Mouse (Mus musculus): ENCODE data around the gene Tnfsfm13. TPM values are rescaled to one million over a fixed set of nuclear protein-coding genes. Genes with fewer than 3 reads are reported as not detected.
"Not testable (repeated sequence)": the region's sequence is repeated elsewhere in the genome, so short reads cannot be mapped to it uniquely, and the experiment has no call there.

Tnfsfm13 gene
- polyA plus RNA-seq (2014; fragmentation: Nextera tagmentation; extraction: Ambion mirVana): 4.6 and 4.9 TPM in 2 replicates

- Histone ChIP-seq H3K4me3 (ENCODE audit: low read length) (peak within 1 kb of the TSS; percentile 62), H3K4me1 (ENCODE audit: control insufficient read depth, insufficient read depth, low read length) (peaks cover 14% of the 10 kb centered on the region; the same call in 1 of the 2 replicates), H3K36me3 (ENCODE audit: control insufficient read depth, insufficient read depth, low read length) (no peaks in the 10 kb centered on the region), H3K27ac (ENCODE audit: low read depth, low read length) (peak within 1 kb of the TSS; percentile 78), H3K27me3 (ENCODE audit: control insufficient read depth, insufficient read depth, low read length) (no peaks in the 10 kb centered on the region), H3K4me2 (replicated peaks; ENCODE audit: low read depth, low read length) (peak within 1 kb of the TSS; percentile 93), H3K9ac (ENCODE audit: low read depth, low read length) (peak within 1 kb of the TSS; percentile 83), H3K9me3 (ENCODE audit: control insufficient read depth, low read length) (0 out of 2 replicates have a peak, but pooled peaks cover 3% of the 10 kb centered on the region)
- 2% methylated on average over 41 of the region's 41 CpGs for WGBS
- ATAC-seq (ENCODE audit: low FRiP score, low TSS enrichment): peak; percentile 88
Observed at GRCm38 (mm10) chr11:69695361-69696181, at the start of gene Tnfsfm13, which contains the start of gene Tnfsf12. TSS of gene Tnfsfm13 (minus strand) at chr11:69696098. TSS of gene Tnfsf12 (minus strand) at chr11:69695849.

- H3K36me3 ChIP-seq (ENCODE audit: control insufficient read depth, insufficient read depth, low read length): peaks cover 33% of the 10 kb centered on the region
- ATAC-seq (ENCODE audit: low FRiP score, low TSS enrichment); H3K9me3 ChIP-seq (ENCODE audit: control insufficient read depth, low read length); H3K4me2 ChIP-seq (replicated peaks; ENCODE audit: low read depth, low read length); H3K27me3 ChIP-seq (ENCODE audit: control insufficient read depth, insufficient read depth, low read length); H3K4me3 ChIP-seq (ENCODE audit: low read length); H3K9ac ChIP-seq (ENCODE audit: low read depth, low read length); H3K27ac ChIP-seq (ENCODE audit: low read depth, low read length); H3K4me1 ChIP-seq (ENCODE audit: control insufficient read depth, insufficient read depth, low read length): not testable (repeated sequence)
- 85% methylated on average over 2 of the region's 3 CpGs for WGBS
Observed at GRCm38 (mm10) chr11:69731408-69731807, 35.5 kb upstream of the Tnfsfm13 start.

GRCm38 (mm10) chr11:69729063-69729462, 33.2 kb upstream of the Tnfsfm13 start:
- Histone ChIP-seq H3K27ac (ENCODE audit: low read depth, low read length) (no peak overlapping the region), H3K4me2 (replicated peaks; ENCODE audit: low read depth, low read length) (no peak overlapping the region), H3K9ac (ENCODE audit: low read depth, low read length) (no peak overlapping the region), H3K36me3 (ENCODE audit: control insufficient read depth, insufficient read depth, low read length) (peaks cover 9% of the 10 kb centered on the region), H3K4me3 (ENCODE audit: low read length) (no peak overlapping the region), H3K4me1 (ENCODE audit: control insufficient read depth, insufficient read depth, low read length) (no peaks in the 10 kb centered on the region), H3K27me3 (ENCODE audit: control insufficient read depth, insufficient read depth, low read length) (no peaks in the 10 kb centered on the region), H3K9me3 (ENCODE audit: control insufficient read depth, low read length) (no peaks in the 10 kb centered on the region)
- WGBS: 26% methylated on average over 3 of the region's 3 CpGs
- ATAC-seq (ENCODE audit: low FRiP score, low TSS enrichment): no peak

DNA sequence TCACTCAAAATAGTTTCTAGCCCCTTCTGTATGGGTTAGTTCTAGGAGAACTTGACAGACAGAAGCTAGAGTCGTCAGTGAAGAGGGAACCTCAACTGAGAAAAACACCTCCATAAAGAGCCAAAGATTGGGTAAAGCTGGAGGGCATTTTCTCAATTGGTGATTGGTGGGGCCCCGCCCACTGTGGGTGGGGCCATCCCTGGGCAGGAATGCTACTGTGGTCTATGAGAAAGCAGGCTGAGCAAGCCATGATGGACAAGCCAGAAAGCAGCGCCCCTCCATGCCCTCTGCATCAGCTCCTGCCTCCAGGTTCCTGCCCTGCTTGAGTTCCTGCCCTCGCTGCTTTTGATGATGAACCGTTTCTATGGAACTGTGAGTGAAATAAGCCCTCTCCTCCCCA, 30.1 kb upstream of the Tnfsfm13 start:
- Histone ChIP-seq H3K4me3 (ENCODE audit: low read length) (no peak overlapping the region), H3K27ac (ENCODE audit: low read depth, low read length) (no peak overlapping the region), H3K9me3 (ENCODE audit: control insufficient read depth, low read length) (no peaks in the 10 kb centered on the region), H3K4me2 (replicated peaks; ENCODE audit: low read depth, low read length) (no peak overlapping the region), H3K36me3 (ENCODE audit: control insufficient read depth, insufficient read depth, low read length) (no peaks in the 10 kb centered on the region), H3K27me3 (ENCODE audit: control insufficient read depth, insufficient read depth, low read length) (no peaks in the 10 kb centered on the region), H3K4me1 (ENCODE audit: control insufficient read depth, insufficient read depth, low read length) (no peaks in the 10 kb centered on the region), H3K9ac (ENCODE audit: low read depth, low read length) (no peak overlapping the region)
- WGBS: 30% methylated on average over 5 of the region's 5 CpGs
- ATAC-seq (ENCODE audit: low FRiP score, low TSS enrichment): no peak

DNA sequence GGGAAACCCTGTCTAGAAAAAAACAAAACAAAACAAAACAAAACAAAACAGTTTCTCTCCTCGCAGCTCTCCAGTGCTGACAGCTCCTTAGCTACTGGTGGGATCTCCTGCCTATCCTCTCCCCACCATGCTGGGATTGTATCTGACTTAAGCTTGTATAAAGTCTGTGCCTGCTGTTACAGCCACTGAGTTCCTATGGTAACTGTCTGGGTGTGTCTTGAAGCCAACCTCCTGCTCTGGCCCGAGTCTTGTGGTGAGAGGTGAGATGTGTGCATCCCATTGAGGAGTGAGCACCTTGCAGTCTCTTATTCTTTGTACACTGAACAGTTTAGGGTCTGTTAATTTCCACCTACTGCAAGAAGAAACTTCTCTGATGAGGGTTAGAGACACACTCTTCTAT, 27.2 kb upstream of the Tnfsfm13 start:
- 54% methylated on average over 2 of the region's 2 CpGs for WGBS
- no peak for ATAC-seq (ENCODE audit: low FRiP score, low TSS enrichment)

GRCm38 (mm10) chr11:69720852-69721251, 25.0 kb upstream of the Tnfsfm13 start:
- no peak overlapping the region for H3K27ac ChIP-seq (ENCODE audit: low read depth, low read length)
- no peaks in the 10 kb centered on the region for H3K27me3 ChIP-seq (ENCODE audit: control insufficient read depth, insufficient read depth, low read length)

More for the DNA sequence above, 27.2 kb upstream of the Tnfsfm13 start:
- Histone ChIP-seq H3K27me3 (ENCODE audit: control insufficient read depth, insufficient read depth, low read length) (no peaks in the 10 kb centered on the region), H3K27ac (ENCODE audit: low read depth, low read length) (no peak overlapping the region), H3K4me3 (ENCODE audit: low read length) (no peak overlapping the region), H3K9me3 (ENCODE audit: control insufficient read depth, low read length) (no peaks in the 10 kb centered on the region), H3K4me1 (ENCODE audit: control insufficient read depth, insufficient read depth, low read length) (no peaks in the 10 kb centered on the region), H3K4me2 (replicated peaks; ENCODE audit: low read depth, low read length) (no peak overlapping the region), H3K36me3 (ENCODE audit: control insufficient read depth, insufficient read depth, low read length) (no peaks in the 10 kb centered on the region), H3K9ac (ENCODE audit: low read depth, low read length) (no peak overlapping the region)

DNA sequence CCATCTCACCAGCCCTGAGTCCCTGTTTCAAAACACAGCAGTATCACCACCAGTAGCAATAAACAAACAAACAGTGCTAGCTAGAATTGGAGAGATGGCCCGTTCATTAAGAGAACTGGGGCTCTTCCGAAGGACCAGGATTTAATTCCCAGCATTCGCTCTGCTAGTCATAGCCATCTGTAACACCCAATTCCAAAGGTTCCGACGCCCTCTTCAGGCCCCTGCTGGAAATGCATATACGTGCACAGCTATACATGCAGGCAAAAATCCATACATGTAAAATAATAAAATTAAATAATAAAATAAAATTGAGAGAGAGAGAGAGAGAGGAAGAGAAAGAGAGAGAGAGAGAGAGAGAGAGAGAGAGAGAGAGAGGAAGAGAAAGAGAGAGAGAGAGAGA, 23.5 kb upstream of the Tnfsfm13 start:
- Histone ChIP-seq H3K27ac (ENCODE audit: low read depth, low read length) (no peak overlapping the region), H3K4me1 (ENCODE audit: control insufficient read depth, insufficient read depth, low read length) (peaks cover 17% of the 10 kb centered on the region), H3K36me3 (ENCODE audit: control insufficient read depth, insufficient read depth, low read length) (no peaks in the 10 kb centered on the region), H3K9me3 (ENCODE audit: control insufficient read depth, low read length) (no peaks in the 10 kb centered on the region), H3K4me2 (replicated peaks; ENCODE audit: low read depth, low read length) (no peak overlapping the region), H3K4me3 (ENCODE audit: low read length) (no peak overlapping the region), H3K9ac (ENCODE audit: low read depth, low read length) (no peak overlapping the region), H3K27me3 (ENCODE audit: control insufficient read depth, insufficient read depth, low read length) (no peaks in the 10 kb centered on the region)
- no peak for ATAC-seq (ENCODE audit: low FRiP score, low TSS enrichment)
- 77% methylated on average over 6 of the region's 6 CpGs for WGBS

More at GRCm38 (mm10) chr11:69720852-69721251, 25.0 kb upstream of the Tnfsfm13 start:
- Histone ChIP-seq H3K4me1 (ENCODE audit: control insufficient read depth, insufficient read depth, low read length) (peaks cover 4% of the 10 kb centered on the region; the same call in 1 of the 2 replicates), H3K4me3 (ENCODE audit: low read length) (no peak overlapping the region), H3K36me3 (ENCODE audit: control insufficient read depth, insufficient read depth, low read length) (no peaks in the 10 kb centered on the region), H3K9me3 (ENCODE audit: control insufficient read depth, low read length) (no peaks in the 10 kb centered on the region), H3K4me2 (replicated peaks; ENCODE audit: low read depth, low read length) (no peak overlapping the region), H3K9ac (ENCODE audit: low read depth, low read length) (no peak overlapping the region)
- 52% methylated on average over 6 of the region's 6 CpGs for WGBS
- ATAC-seq (ENCODE audit: low FRiP score, low TSS enrichment): no peak

DNA sequence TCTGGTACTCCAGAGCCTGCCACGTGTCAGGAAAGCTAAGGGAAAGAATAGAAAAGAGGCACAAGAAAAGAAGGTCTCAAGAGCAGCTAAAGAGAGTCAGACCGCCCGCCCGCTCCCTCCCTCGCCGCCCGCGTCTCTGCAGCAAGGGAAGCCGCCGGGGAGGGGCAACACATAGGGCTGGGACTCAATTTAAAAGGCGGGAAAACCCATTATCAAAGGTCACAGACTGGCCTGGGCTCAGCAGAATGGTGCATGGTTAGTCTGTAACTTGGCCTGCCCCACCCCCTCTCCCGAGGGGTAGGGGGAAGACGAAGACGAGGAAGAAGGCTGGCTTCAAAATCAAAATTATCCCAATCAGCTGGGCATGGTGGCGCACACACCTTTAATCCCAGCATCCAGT, 22.8 kb upstream of the Tnfsfm13 start:
- H3K4me3 ChIP-seq (ENCODE audit: low read length): no peak overlapping the region
- no peak for ATAC-seq (ENCODE audit: low FRiP score, low TSS enrichment)
- peaks cover 20% of the 10 kb centered on the region for H3K4me1 ChIP-seq (ENCODE audit: control insufficient read depth, insufficient read depth, low read length)
- no peaks in the 10 kb centered on the region for H3K9me3 ChIP-seq (ENCODE audit: control insufficient read depth, low read length)
- no peak overlapping the region for H3K4me2 ChIP-seq (replicated peaks; ENCODE audit: low read depth, low read length)
- H3K27me3 ChIP-seq (ENCODE audit: control insufficient read depth, insufficient read depth, low read length): no peaks in the 10 kb centered on the region
- WGBS: 27% methylated on average over 15 of the region's 15 CpGs
- no peak overlapping the region for H3K27ac ChIP-seq (ENCODE audit: low read depth, low read length)
- no peak overlapping the region for H3K9ac ChIP-seq (ENCODE audit: low read depth, low read length)
- H3K36me3 ChIP-seq (ENCODE audit: control insufficient read depth, insufficient read depth, low read length): no peaks in the 10 kb centered on the region

- Histone ChIP-seq H3K4me3 (ENCODE audit: low read length) (no peak overlapping the region), H3K4me1 (ENCODE audit: control insufficient read depth, insufficient read depth, low read length) (peaks cover 20% of the 10 kb centered on the region), H3K27me3 (ENCODE audit: control insufficient read depth, insufficient read depth, low read length) (no peaks in the 10 kb centered on the region), H3K36me3 (ENCODE audit: control insufficient read depth, insufficient read depth, low read length) (no peaks in the 10 kb centered on the region), H3K9me3 (ENCODE audit: control insufficient read depth, low read length) (no peaks in the 10 kb centered on the region), H3K4me2 (replicated peaks; ENCODE audit: low read depth, low read length) (no peak overlapping the region), H3K9ac (ENCODE audit: low read depth, low read length) (no peak overlapping the region), H3K27ac (ENCODE audit: low read depth, low read length) (no peak overlapping the region)
- WGBS: 70% methylated on average over 4 of the region's 4 CpGs
- no peak for ATAC-seq (ENCODE audit: low FRiP score, low TSS enrichment)
Observed at GRCm38 (mm10) chr11:69716953-69717352, 21.1 kb upstream of the Tnfsfm13 start.
